Mouse (Mus musculus): ENCODE results near the gene Ctnna3. TPM values are rescaled to one million over a fixed set of nuclear protein-coding genes. Genes with fewer than 3 reads are reported as not detected.

Ctnna3 gene
- polyA plus RNA-seq, 1 experiment from 2014 or later = 1.2 TPM

DNA sequence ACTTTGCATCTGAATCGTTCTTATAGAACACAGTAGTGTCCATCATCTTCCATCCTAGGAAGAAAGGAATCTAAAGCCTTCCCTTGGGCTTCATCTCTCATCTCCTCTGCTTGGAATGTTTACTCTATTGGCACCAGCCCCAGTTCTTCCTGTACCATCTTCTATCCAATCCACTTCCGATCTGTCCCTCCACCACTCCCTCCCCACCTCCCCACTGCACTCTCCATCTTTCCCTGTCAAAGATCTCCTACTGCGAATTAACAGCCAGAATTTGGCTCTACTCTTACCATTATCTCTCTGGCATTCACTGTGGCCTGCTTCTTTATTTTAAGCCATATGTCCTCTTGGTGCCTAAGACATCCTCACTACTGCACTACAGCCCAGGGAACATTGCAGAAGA lies 688.9 kb downstream of the Ctnna3 start:
- Histone ChIP-seq H3K4me3 (replicated peaks; ENCODE audit: low read length) (no peak overlapping the region), H3K27ac (ENCODE audit: low read length) (no peak overlapping the region), H3K9ac (ENCODE audit: low read length) (no peak overlapping the region), H3K4me2 (ENCODE audit: low read depth, low read length) (no peak overlapping the region), H3K9me3 (replicated peaks; ENCODE audit: control insufficient read depth, low read length) (no peaks in the 10 kb centered on the region), H3K36me3 (ENCODE audit: control insufficient read depth, insufficient read depth, low read length) (no peaks in the 10 kb centered on the region), H3K27me3 (ENCODE audit: control insufficient read depth, insufficient read depth, low read length) (no peaks in the 10 kb centered on the region), H3K4me1 (ENCODE audit: control insufficient read depth, insufficient read depth, low read length) (no peaks in the 10 kb centered on the region)
- 58% methylated on average over 3 of the region's 3 CpGs for WGBS
- no peak for ATAC-seq (ENCODE audit: insufficient read depth, low FRiP score)

DNA sequence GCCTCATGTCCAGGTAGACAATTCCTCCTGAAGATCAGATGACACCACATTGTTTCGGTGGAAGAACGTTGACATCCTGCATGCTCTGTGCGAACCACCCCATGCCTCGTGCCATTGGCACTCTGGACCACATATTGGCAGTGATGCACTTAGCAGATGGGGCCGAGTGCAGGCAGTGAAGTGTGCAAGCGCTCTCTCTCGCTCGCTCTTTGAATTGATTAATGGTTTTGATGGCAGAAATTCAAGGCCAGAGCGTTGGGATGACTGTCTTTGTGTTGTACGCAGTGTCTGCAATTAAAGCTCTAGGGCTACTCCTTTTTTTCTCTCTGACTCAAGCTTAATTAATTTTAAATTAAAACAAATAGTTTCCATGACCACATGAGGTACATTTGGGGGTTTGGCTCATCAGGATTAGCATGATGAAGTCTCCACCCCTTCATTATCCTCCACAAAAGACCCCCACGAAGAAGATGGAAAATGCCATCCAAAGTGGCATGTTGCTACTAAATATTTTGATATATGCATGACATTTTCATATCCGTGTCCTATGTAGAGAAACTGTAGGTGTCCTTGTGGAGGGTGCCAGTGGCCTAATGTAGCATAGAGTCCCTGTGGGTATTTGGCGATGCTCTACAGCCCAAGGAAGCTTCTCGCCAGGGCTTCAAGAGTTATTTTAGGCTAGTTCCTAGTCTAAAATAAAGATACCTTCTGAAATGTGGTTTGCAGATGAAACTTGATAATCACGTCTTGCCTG lies 700.7 kb downstream of the Ctnna3 start:
- H3K4me3 ChIP-seq (replicated peaks; ENCODE audit: low read length) = no peak overlapping the region
- WGBS = 85% methylated on average over 15 of the region's 15 CpGs
- ATAC-seq (ENCODE audit: insufficient read depth, low FRiP score) = no peak

DNA sequence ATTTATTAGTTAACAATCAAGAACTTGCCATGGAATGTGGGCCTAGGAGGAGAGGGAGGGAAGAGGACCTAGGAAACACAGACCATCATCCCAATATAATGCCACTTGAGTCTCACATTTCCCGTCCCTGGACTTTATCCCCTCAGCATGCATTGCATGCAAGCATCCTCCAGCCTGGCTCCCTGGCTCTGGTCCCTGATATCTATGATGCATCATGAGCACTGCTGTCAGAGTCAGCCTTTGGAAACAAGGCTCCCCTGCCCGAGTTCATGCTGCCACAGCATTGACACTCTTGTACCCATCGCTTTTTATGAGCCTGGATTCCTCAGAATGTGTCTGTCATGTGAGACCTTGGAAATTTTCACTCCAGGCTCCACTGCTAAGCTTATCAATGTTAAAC lies 703.6 kb downstream of the Ctnna3 start:
- no peaks in the 10 kb centered on the region for H3K4me1 ChIP-seq (ENCODE audit: control insufficient read depth, insufficient read depth, low read length)
- ATAC-seq (ENCODE audit: insufficient read depth, low FRiP score) = no peak
- H3K27me3 ChIP-seq (ENCODE audit: control insufficient read depth, insufficient read depth, low read length) = no peaks in the 10 kb centered on the region
- H3K4me3 ChIP-seq (replicated peaks; ENCODE audit: low read length) = no peak overlapping the region
- H3K36me3 ChIP-seq (ENCODE audit: control insufficient read depth, insufficient read depth, low read length) = no peaks in the 10 kb centered on the region
- H3K27ac ChIP-seq (ENCODE audit: low read length) = no peak overlapping the region
- H3K9ac ChIP-seq (ENCODE audit: low read length) = no peak overlapping the region
- no peak overlapping the region for H3K4me2 ChIP-seq (ENCODE audit: low read depth, low read length)
- H3K9me3 ChIP-seq (replicated peaks; ENCODE audit: control insufficient read depth, low read length) = no peaks in the 10 kb centered on the region
- 83% methylated on average over 3 of the region's 3 CpGs for WGBS

More for the DNA sequence above, 700.7 kb downstream of the Ctnna3 start:
- Histone ChIP-seq H3K4me2 (ENCODE audit: low read depth, low read length) (no peak overlapping the region), H3K9me3 (replicated peaks; ENCODE audit: control insufficient read depth, low read length) (no peaks in the 10 kb centered on the region), H3K27me3 (ENCODE audit: control insufficient read depth, insufficient read depth, low read length) (no peaks in the 10 kb centered on the region), H3K36me3 (ENCODE audit: control insufficient read depth, insufficient read depth, low read length) (no peaks in the 10 kb centered on the region), H3K4me1 (ENCODE audit: control insufficient read depth, insufficient read depth, low read length) (no peaks in the 10 kb centered on the region), H3K9ac (ENCODE audit: low read length) (no peak overlapping the region), H3K27ac (ENCODE audit: low read length) (no peak overlapping the region)

DNA sequence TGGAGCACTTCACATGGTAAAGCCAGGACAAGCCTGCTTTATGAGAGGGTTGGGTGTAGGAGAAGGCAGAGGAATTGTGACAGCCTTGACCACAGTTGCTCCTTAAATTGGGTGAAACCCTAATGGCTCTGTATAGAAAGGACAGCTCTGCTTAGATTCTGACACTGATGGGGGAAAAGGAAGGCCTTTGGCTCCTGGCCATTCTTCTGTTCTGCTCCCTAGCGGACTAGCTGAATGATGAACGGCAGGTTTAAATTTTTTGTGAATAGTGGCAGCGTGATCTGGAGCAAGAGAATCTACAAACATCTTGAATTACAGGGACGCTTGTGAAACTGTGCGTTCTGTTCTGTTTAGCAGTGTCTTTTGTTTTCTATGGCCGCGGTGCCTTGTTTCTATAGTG lies 705.6 kb downstream of the Ctnna3 start:
- no peak for ATAC-seq (ENCODE audit: insufficient read depth, low FRiP score)
- Histone ChIP-seq H3K9me3 (replicated peaks; ENCODE audit: control insufficient read depth, low read length) (no peaks in the 10 kb centered on the region), H3K4me3 (replicated peaks; ENCODE audit: low read length) (no peak overlapping the region), H3K4me2 (ENCODE audit: low read depth, low read length) (no peak overlapping the region), H3K36me3 (ENCODE audit: control insufficient read depth, insufficient read depth, low read length) (no peaks in the 10 kb centered on the region), H3K4me1 (ENCODE audit: control insufficient read depth, insufficient read depth, low read length) (no peaks in the 10 kb centered on the region), H3K27ac (ENCODE audit: low read length) (no peak overlapping the region), H3K9ac (ENCODE audit: low read length) (no peak overlapping the region), H3K27me3 (ENCODE audit: control insufficient read depth, insufficient read depth, low read length) (no peaks in the 10 kb centered on the region)
- WGBS = 39% methylated on average over 7 of the region's 7 CpGs

GRCm38 (mm10) chr10:64146511-64146910 lies 716.6 kb downstream of the Ctnna3 start:
- H3K27me3 ChIP-seq (ENCODE audit: control insufficient read depth, insufficient read depth, low read length) = no peaks in the 10 kb centered on the region
- no peak overlapping the region for H3K4me3 ChIP-seq (replicated peaks; ENCODE audit: low read length)
- no peaks in the 10 kb centered on the region for H3K36me3 ChIP-seq (ENCODE audit: control insufficient read depth, insufficient read depth, low read length)
- no peak for ATAC-seq (ENCODE audit: insufficient read depth, low FRiP score)
- H3K4me2 ChIP-seq (ENCODE audit: low read depth, low read length) = no peak overlapping the region
- no peak overlapping the region for H3K9ac ChIP-seq (ENCODE audit: low read length)
- no peaks in the 10 kb centered on the region for H3K4me1 ChIP-seq (ENCODE audit: control insufficient read depth, insufficient read depth, low read length)
- H3K9me3 ChIP-seq (replicated peaks; ENCODE audit: control insufficient read depth, low read length) = no peaks in the 10 kb centered on the region
- WGBS = 81% methylated on average over 3 of the region's 3 CpGs
- H3K27ac ChIP-seq (ENCODE audit: low read length) = no peak overlapping the region

DNA sequence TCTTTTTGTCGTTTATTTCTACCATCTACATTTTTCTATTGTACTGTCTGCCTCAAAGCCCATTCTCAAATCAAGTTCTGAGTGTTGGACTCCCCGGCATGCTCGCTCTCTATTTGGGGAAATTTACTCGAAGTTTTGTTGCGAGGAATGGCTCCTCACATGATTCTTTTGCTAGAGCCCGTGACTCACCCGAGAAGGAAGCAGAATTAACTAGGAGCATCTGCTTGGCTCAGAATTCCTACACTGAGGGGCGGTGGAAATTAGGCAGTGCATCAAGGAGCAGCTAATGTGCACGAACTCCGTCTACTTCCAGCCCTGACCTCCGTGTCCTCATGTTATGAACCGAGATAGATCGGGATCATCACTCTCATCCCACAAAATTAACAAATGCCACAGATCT lies 751.8 kb downstream of the Ctnna3 start:
- H3K36me3 ChIP-seq (ENCODE audit: control insufficient read depth, insufficient read depth, low read length) = no peaks in the 10 kb centered on the region
- H3K4me2 ChIP-seq (ENCODE audit: low read depth, low read length) = no peak overlapping the region
- no peak overlapping the region for H3K4me3 ChIP-seq (replicated peaks; ENCODE audit: low read length)
- ATAC-seq (ENCODE audit: insufficient read depth, low FRiP score) = no peak
- no peak overlapping the region for H3K9ac ChIP-seq (ENCODE audit: low read length)
- H3K27ac ChIP-seq (ENCODE audit: low read length) = no peak overlapping the region
- H3K27me3 ChIP-seq (ENCODE audit: control insufficient read depth, insufficient read depth, low read length) = no peaks in the 10 kb centered on the region
- no peaks in the 10 kb centered on the region for H3K4me1 ChIP-seq (ENCODE audit: control insufficient read depth, insufficient read depth, low read length)
- WGBS = 85% methylated on average over 13 of the region's 13 CpGs
- H3K9me3 ChIP-seq (replicated peaks; ENCODE audit: control insufficient read depth, low read length) = no peaks in the 10 kb centered on the region

DNA sequence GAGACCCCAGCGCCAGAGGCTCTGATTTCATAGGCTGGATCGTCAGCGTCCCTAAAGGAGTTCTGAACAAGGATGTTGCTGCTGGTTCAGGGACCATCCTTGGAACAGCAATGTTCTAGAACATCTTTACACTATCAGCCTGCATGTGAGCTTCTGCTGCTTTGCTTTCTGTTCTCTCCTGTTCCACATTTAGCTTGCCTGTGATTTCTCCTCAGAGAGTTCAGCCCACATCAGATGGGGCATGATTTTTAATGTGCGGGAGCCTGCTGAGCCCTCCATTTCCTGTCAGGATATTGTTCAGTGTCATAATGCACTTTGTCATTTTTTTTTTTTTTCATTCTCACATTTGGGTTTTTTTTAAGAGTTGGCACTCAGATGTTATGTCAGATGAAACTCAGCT lies 752.8 kb downstream of the Ctnna3 start:
- no peaks in the 10 kb centered on the region for H3K9me3 ChIP-seq (replicated peaks; ENCODE audit: control insufficient read depth, low read length)
- no peak overlapping the region for H3K4me2 ChIP-seq (ENCODE audit: low read depth, low read length)
- H3K4me3 ChIP-seq (replicated peaks; ENCODE audit: low read length) = no peak overlapping the region
- no peak overlapping the region for H3K27ac ChIP-seq (ENCODE audit: low read length)
- 80% methylated on average over 4 of the region's 4 CpGs for WGBS
- no peaks in the 10 kb centered on the region for H3K36me3 ChIP-seq (ENCODE audit: control insufficient read depth, insufficient read depth, low read length)
- no peak overlapping the region for H3K9ac ChIP-seq (ENCODE audit: low read length)
- H3K4me1 ChIP-seq (ENCODE audit: control insufficient read depth, insufficient read depth, low read length) = no peaks in the 10 kb centered on the region
- ATAC-seq (ENCODE audit: insufficient read depth, low FRiP score) = no peak
- H3K27me3 ChIP-seq (ENCODE audit: control insufficient read depth, insufficient read depth, low read length) = no peaks in the 10 kb centered on the region

DNA sequence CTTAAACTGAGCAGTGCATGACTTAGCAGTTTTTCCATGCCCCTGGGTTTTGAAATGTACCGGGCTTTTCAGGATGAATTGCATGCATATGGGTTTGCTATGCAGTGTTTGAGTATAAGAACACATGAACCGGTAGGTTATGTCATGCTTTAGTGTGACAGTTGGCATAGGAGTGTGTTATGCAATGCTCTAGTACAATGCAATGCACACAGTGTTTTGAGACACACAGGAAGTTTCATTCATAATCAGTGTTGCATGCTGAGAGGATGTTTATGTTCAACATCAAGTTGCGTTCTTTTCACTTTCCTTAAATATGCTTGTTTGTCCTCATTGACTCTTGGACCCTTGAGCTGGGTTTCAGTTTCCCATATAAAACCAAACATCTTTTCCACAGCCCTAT lies 758.1 kb downstream of the Ctnna3 start:
- no peaks in the 10 kb centered on the region for H3K36me3 ChIP-seq (ENCODE audit: control insufficient read depth, insufficient read depth, low read length)
- no peaks in the 10 kb centered on the region for H3K9me3 ChIP-seq (replicated peaks; ENCODE audit: control insufficient read depth, low read length)
- no peak overlapping the region for H3K4me3 ChIP-seq (replicated peaks; ENCODE audit: low read length)
- H3K4me2 ChIP-seq (ENCODE audit: low read depth, low read length) = no peak overlapping the region
- H3K27me3 ChIP-seq (ENCODE audit: control insufficient read depth, insufficient read depth, low read length) = no peaks in the 10 kb centered on the region
- no peak for ATAC-seq (ENCODE audit: insufficient read depth, low FRiP score)
- H3K27ac ChIP-seq (ENCODE audit: low read length) = no peak overlapping the region
- no peak overlapping the region for H3K9ac ChIP-seq (ENCODE audit: low read length)
- H3K4me1 ChIP-seq (ENCODE audit: control insufficient read depth, insufficient read depth, low read length) = no peaks in the 10 kb centered on the region
- 76% methylated on average over 3 of the region's 3 CpGs for WGBS

GRCm38 (mm10) chr10:64197584-64197983 lies 767.7 kb downstream of the Ctnna3 start:
- WGBS = 88% methylated on average over 1 of the region's 1 CpGs
- Histone ChIP-seq H3K27me3 (ENCODE audit: control insufficient read depth, insufficient read depth, low read length) (no peaks in the 10 kb centered on the region), H3K9me3 (replicated peaks; ENCODE audit: control insufficient read depth, low read length) (no peaks in the 10 kb centered on the region), H3K4me1 (ENCODE audit: control insufficient read depth, insufficient read depth, low read length) (no peaks in the 10 kb centered on the region), H3K27ac (ENCODE audit: low read length) (no peak overlapping the region), H3K9ac (ENCODE audit: low read length) (no peak overlapping the region), H3K4me2 (ENCODE audit: low read depth, low read length) (no peak overlapping the region), H3K4me3 (replicated peaks; ENCODE audit: low read length) (no peak overlapping the region), H3K36me3 (ENCODE audit: control insufficient read depth, insufficient read depth, low read length) (no peaks in the 10 kb centered on the region)
- ATAC-seq (ENCODE audit: insufficient read depth, low FRiP score) = no peak

All from stomach, embryonic 16.5 days (tissue).